Mouse (Mus musculus) embryonic stem cell, embryonic (primary cell): ENCODE measurements around the gene Sae1.

Source experiments
- CTCF ChIA-PET, 4 experiments: fragments of 300-600 bp in 2 of 4; fragments of 350-600 bp in 2 of 4; sonication (Branson Sonifier 250); formaldehyde crosslinking; loops; one replicate each; lab custom pipeline; 2022; ENCODE audit warnings: inconsistent platforms in 2 of 4; lab: Charles Lee
- POLR2A ChIA-PET, 4 experiments: fragments of 300-600 bp in 2 of 4; fragments of 350-600 bp in 2 of 4; sonication (Branson Sonifier 250); formaldehyde crosslinking; loops; one replicate each; lab custom pipeline; 2022; ENCODE audit warnings: antibody characterized with exemption in 4 of 4, inconsistent platforms in 1 of 4; lab: Charles Lee

The Sae1 gene

GRCm38 (mm10) chr7:16344598-16344997 lies 43.0 kb downstream of the Sae1 start:
- CTCF ChIA-PET = interaction anchor here in 2 of 4 experiments (0.5 to 1.2 kb wide), 2 partner anchors 50 to 429 kb away, joined by 3 to 4 read pairs; no protein-coding TSS in a partner anchor
- POLR2A ChIA-PET = interaction anchor here in 3 of 4 experiments (0.9 to 2.0 kb wide), 11 partner anchors 8 to 44 kb away, joined by 3 to 7 read pairs (median 6); no protein-coding TSS in a partner anchor

DNA sequence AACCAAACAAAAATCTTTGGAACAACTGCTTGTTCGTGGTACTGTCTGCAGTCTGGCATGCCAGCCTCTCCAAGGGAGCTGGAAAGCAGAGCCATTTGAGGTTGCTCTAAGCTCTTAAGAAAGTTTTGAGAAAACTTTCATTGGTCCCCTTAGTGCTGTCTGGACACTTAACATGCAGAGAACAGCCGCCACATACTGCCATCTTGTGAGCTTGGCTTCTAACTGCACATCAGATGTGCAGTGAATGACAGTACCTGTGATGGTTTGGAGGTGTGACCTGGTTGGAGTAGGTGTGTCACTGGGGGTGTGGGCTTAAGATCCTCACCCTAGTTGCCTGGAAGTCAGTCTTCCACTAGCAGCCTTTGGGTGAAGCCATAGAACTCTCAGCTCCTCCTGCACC lies 49.9 kb downstream of the Sae1 start:
- ChIA-PET CTCF (interaction anchor here in 3 of 4 experiments (0.7 to 2.4 kb wide), 7 partner anchors 11 to 350 kb away, joined by 3 to 11 read pairs (median 6); no protein-coding TSS in a partner anchor), POLR2A (interaction anchor here (0.6 to 5.7 kb wide), 17 partner anchors 9 to 65 kb away, joined by 3 to 48 read pairs (median 5); no protein-coding TSS in a partner anchor)

GRCm38 (mm10) chr7:16329146-16329545 lies 58.5 kb downstream of the Sae1 start:
- POLR2A ChIA-PET = interaction anchor here in 2 of 4 experiments (0.6 to 6.8 kb wide), 9 partner anchors 10 to 43 kb away, joined by 3 to 48 read pairs (median 4); no protein-coding TSS in a partner anchor
- CTCF ChIA-PET = interaction anchor here in 1 of 4 experiments (1.9 to 3.5 kb wide), 2 partner anchors 10 to 34 kb away, joined by 4 to 54 read pairs; no protein-coding TSS in a partner anchor

GRCm38 (mm10) chr7:16326607-16326971 lies 61.0 kb downstream of the Sae1 start:
- CTCF ChIA-PET = interaction anchor here (0.6 to 3.5 kb wide), 38 partner anchors 8 to 229 kb away, joined by 3 to 54 read pairs (median 6); partner anchors contain the start of genes Ccdc9 (in 1 of the 4), Napa (in 1 of the 4) and Slc8a2 (in 1 of the 4)
- POLR2A ChIA-PET = interaction anchor here in 3 of 4 experiments (0.5 to 6.8 kb wide), 36 partner anchors 9 to 228 kb away, joined by 3 to 48 read pairs (median 6); partner anchors contain the start of genes Bbc3 (in 2 of the 3), Inafm1 (in 1 of the 3) and Napa (in 1 of the 3)

- ChIA-PET POLR2A (interaction anchor here (0.5 to 6.8 kb wide), 40 partner anchors 9 to 228 kb away, joined by 3 to 48 read pairs (median 5); partner anchors contain the start of genes Bbc3 (in 2 of the 4), Inafm1 (in 1 of the 4) and Napa (in 1 of the 4)), CTCF (interaction anchor here (0.5 to 3.5 kb wide), 45 partner anchors 8 to 228 kb away, joined by 3 to 54 read pairs (median 4); partner anchors contain the start of genes Ccdc9 (in 1 of the 4), Napa (in 1 of the 4) and Slc8a2 (in 1 of the 4))
Measured at GRCm38 (mm10) chr7:16325920-16326606, 61.5 kb downstream of the Sae1 start.

DNA sequence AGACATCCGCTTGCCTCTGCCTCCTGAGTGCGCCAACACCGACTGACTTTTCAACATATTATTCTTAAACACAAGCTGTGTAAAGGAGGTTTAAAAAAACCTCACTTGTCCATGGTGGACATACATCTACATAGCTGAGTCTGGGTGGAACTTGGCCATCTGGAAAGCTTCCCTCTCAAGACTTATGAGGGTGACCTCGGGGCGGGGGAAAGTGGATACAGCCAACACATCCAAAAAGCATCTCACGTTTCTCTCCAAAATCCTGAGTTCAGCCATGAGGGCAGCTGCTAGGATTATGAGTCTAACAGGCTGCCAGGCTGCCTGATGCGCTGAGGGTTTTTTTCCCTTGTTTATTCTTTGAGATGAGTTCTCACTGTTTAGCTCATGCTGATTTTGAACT lies 62.9 kb downstream of the Sae1 start:
- ChIA-PET POLR2A (interaction anchor here in 3 of 4 experiments (0.6 to 5.4 kb wide), 13 partner anchors 10 to 102 kb away, joined by 3 to 48 read pairs (median 3); partner anchors contain the start of gene Inafm1 (in 1 of the 3)), CTCF (interaction anchor here in 3 of 4 experiments (0.7 to 2.2 kb wide), 5 partner anchors 13 to 139 kb away, joined by 3 to 8 read pairs (median 6); no protein-coding TSS in a partner anchor)

DNA sequence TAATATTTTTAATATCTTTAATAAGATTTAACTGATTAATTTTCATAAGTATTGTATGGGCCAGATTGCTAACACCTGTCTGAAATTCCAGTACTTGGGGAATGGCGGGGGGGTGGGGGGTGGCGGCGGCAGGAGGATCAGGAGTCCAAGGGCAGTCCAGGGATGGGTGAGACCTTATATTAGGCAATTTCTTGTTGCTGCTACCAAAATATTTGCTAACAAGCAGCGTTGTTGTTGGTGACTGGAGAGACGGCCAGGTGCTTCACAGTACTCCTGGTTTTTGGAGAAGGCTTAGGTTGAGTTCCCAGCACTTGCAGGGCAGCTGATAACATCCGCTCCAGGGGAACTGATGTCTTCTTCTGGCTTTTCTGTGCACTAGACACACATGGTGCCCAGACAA lies 67.1 kb downstream of the Sae1 start:
- ChIA-PET CTCF (no interaction called here), POLR2A (interaction anchor here in 1 of 4 experiments (1.7 kb wide), 1 partner anchor 25 kb away, joined by 11 read pairs; no protein-coding TSS in a partner anchor)

DNA sequence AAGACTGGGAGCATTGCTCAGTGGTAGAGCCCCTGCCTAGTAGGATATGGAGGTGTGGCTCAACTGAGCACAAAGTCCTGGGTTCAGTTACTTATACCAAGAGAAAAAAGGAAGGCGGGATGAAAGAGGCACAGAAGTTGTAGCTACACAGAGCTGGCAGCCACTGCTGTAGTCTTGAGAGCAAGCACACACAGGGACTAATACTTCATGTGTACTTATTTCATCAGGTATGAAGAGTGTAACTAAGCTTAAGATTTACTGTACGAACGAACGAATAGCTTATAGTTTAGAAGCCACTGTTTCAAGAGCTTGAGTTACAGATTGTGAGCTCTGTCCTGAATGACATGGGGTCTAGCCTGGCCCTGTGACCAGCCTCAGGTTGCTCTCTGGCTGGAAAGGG lies 68.4 kb downstream of the Sae1 start:
- CTCF ChIA-PET = interaction anchor here in 2 of 4 experiments (0.6 to 2.1 kb wide), 4 partner anchors 24 to 309 kb away, joined by 3 to 10 read pairs (median 4); no protein-coding TSS in a partner anchor
- POLR2A ChIA-PET = interaction anchor here in 3 of 4 experiments (0.7 to 4.6 kb wide), 9 partner anchors 8 to 62 kb away, joined by 3 to 15 read pairs (median 4); no protein-coding TSS in a partner anchor

DNA sequence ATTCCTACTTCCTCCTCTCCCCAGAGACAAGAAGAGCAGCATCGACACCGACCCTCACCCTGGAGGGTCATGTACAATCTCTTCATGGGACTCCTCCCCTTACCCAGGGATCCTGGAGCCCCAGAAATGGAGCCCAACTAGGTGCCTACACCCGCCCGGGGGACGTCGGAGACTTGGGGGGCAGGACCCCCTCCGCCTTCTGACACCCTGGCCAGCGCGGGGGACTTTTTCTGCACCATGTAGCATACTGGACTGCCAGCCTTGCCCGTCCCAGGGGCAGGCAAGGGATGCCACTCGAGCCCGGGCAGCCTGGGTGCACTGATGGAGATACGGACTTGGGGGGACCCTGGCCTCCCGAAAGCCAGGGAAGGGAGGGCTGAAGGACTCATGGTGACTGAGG lies 70.5 kb downstream of the Sae1 start:
- ChIA-PET CTCF (no interaction called here), POLR2A (interaction anchor here in 2 of 4 experiments (1.2 to 6.6 kb wide), 5 partner anchors 10 to 82 kb away, joined by 3 to 48 read pairs (median 9); partner anchors contain the start of gene Ccdc9 (in 1 of the 2))

DNA sequence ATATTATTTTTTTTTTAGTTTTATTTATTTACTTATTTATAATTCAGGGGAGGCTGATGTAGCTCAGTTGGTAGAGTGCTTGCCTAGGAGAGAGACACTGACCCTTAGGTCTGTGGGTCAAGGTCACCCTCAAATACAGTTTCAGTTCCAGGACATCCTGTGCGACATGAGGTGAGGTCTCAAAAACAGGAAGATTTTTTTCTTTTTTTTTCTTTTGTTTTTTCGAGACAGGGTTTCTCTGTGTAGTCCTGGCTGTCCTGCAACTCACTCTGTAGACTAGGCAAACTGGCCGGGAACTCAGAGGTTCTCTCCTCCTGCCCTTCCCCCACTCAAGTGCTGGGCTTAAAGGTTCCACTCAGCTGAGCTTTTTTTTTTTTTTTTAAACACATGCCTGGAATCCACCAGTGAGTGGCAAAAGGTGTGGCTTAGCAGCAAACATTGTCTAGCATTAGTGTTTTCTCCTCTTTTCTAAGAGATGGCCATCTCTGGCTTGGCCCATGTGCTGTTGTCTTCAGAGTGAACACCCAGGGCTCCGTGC lies 72.3 kb downstream of the Sae1 start:
- ChIA-PET CTCF (interaction anchor here in 2 of 4 experiments (2.7 to 3.8 kb wide), 3 partner anchors 11 to 21 kb away, joined by 11 to 28 read pairs (median 12); no protein-coding TSS in a partner anchor), POLR2A (interaction anchor here in 2 of 4 experiments (0.7 to 8.9 kb wide), 17 partner anchors 9 to 89 kb away, joined by 3 to 111 read pairs (median 9); partner anchors contain the start of genes Ccdc9 (in 2 of the 2), Inafm1 (in 1 of the 2) and Zc3h4 (in 1 of the 2))

- ChIA-PET CTCF (interaction anchor here in 3 of 4 experiments (0.6 to 3.8 kb wide), 8 partner anchors 12 to 310 kb away, joined by 3 to 28 read pairs (median 12); no protein-coding TSS in a partner anchor), POLR2A (interaction anchor here (0.5 to 8.9 kb wide), 44 partner anchors 8 to 476 kb away, joined by 3 to 111 read pairs (median 5); partner anchors contain the start of genes Inafm1 (in 3 of the 4), Ccdc9 (in 2 of the 4), Napa (in 1 of the 4) and Slc8a2 (in 1 of the 4))
Measured at GRCm38 (mm10) chr7:16314221-16314775, 73.3 kb downstream of the Sae1 start.

DNA sequence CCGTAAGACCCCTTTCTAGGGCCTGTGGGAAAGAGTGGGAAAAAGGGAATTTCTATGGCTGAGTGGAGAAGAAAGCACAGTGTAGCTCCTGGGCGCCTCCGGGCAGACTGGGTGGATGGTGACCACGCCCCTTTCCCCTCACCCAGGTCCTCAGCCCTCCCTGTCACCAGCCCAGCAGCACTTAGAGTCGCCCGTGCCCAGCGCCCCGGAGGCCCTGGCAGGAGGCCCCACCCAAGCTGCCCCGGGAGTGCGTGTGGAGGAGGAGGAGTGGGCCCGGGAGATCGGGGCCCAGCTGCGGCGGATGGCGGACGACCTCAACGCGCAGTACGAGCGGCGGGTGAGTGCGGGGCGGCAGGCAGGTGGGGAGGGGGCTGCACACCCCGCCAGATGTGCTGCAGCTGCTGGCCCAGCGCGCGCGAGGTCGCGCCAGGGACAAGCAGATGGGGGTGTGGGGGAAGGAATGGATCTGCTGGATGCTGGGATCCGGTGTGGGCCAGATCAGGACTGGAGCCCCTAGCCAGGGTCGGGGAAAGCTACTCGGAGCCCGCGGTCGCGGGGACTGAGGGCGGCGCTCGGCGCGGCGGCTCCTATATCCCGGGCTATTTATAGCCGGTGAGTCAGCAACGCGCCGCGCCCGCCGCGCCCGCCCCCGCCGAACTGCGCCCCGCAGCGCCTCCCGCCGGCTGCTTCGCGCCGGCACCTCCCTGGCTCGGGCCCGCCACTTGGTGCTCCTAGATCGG lies 74.0 kb downstream of the Sae1 start:
- CTCF ChIA-PET = interaction anchor here (0.6 to 3.8 kb wide), 12 partner anchors 12 to 311 kb away, joined by 3 to 28 read pairs (median 6); partner anchors contain the start of gene Arhgap35 (in 1 of the 4)
- POLR2A ChIA-PET = interaction anchor here (0.5 to 8.9 kb wide), 63 partner anchors 9 to 475 kb away, joined by 3 to 111 read pairs (median 4); partner anchors contain the start of genes Inafm1 (in 3 of the 4), Ccdc9 (in 2 of the 4), Sae1 (in 2 of the 4) and Napa (in 1 of the 4)

- ChIA-PET POLR2A (interaction anchor here (0.6 to 8.9 kb wide), 51 partner anchors 10 to 306 kb away, joined by 3 to 111 read pairs (median 5); partner anchors contain the start of genes Ccdc9 (in 3 of the 4), Sae1 (in 2 of the 4), Inafm1 (in 1 of the 4) and Slc8a2 (in 1 of the 4)), CTCF (interaction anchor here (0.6 to 3.8 kb wide), 10 partner anchors 13 to 150 kb away, joined by 3 to 28 read pairs (median 10); no protein-coding TSS in a partner anchor)
Measured at GRCm38 (mm10) chr7:16312672-16313311, 74.8 kb downstream of the Sae1 start.

DNA sequence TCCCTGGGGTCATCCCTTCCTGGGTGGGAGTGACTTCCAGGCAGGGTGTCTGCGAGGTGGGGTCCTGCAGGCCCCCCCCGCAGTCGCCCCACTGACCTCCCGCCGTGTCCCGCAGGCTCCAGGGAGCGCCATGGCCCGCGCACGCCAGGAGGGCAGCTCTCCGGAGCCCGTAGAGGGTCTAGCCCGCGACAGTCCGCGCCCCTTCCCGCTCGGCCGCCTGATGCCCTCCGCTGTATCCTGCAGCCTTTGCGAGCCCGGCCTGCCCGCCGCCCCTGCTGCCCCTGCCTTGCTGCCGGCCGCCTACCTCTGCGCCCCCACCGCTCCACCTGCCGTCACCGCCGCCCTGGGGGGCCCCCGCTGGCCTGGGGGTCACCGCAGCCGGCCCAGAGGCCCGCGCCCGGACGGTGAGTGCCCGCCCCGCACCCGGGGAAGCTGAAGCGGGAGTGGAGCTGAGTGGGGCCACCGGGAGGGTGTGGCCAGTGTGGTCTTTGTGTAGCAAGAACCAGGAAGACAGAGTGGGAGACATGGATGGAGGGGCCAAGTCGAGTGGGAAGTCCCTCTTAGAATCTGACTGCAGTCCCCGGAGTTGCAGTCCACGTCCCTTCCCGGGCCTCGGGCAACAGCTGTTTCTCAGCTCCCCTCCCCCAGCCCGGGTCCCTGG lies 75.5 kb downstream of the Sae1 start:
- ChIA-PET POLR2A (interaction anchor here (0.6 to 8.9 kb wide), 19 partner anchors 11 to 135 kb away, joined by 3 to 111 read pairs (median 8); partner anchors contain the start of genes Ccdc9 (in 1 of the 4) and Sae1 (in 1 of the 4)), CTCF (interaction anchor here in 2 of 4 experiments (0.6 to 3.8 kb wide), 4 partner anchors 14 to 49 kb away, joined by 12 to 28 read pairs (median 13); partner anchors contain the start of gene Inafm1 (in 1 of the 2))
